Mouse (Mus musculus) right cerebral cortex, postnatal 36 days (tissue): Measurements from ENCODE around the gene Pidd1.
"Not testable (repeated sequence)": the region's sequence is repeated elsewhere in the genome, so short reads cannot be mapped to it uniquely, and the experiment has no call there.

Source experiments
- DNase-seq, 2 experiments: peaks; one replicate each; pipeline ENCODE4 v3.0.0; 2022; ENCODE audit warnings: low spot score in 2 of 2, mixed read lengths in 1 of 2

Gene Pidd1

DNA sequence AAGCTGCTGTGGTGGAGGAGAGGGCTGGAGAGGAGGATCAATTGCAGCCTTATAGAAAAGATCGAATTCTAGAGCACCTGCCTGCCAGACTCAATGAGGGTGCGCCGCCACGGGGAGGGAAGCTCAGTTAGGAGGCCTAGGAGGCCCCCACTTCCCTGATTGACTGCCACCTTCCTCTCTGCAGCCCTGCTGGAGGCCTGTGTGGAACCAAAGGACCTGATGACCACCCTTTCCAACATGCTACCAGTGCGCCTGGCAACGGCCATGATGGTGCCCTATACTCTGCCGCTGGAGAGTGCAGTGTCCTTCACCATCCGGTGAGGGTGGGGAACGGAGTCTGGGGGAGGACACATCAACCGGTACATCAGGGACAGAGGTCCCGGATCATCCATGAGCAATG is 14.8 kb upstream of the Pidd1 start:
- no peak for DNase-seq

DNA sequence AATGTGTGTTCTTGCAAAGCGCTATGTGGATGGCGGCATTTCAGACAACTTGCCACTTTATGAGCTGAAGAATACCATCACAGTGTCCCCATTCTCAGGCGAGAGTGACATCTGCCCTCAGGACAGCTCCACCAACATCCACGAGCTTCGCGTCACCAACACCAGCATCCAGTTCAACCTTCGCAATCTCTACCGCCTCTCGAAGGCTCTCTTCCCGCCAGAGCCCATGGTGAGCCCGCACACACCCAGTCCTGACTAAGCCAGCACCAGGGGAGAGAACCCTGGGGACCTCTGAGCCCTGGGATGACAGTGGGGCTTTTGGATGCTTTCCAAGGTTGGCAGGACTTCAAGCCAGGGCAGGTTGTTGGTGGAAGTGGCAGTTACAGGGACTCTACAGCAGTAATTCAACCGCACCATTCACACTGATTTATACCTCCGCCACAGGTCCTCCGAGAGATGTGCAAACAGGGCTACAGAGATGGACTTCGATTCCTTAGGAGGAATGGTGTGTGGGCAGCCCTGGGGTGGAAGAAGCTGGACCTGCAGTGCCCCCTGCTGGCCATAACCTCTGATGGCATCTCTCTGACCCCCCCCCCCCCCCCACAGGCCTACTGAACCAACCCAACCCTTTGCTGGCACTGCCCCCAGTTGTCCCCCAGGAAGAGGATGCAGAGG is 14.3 kb upstream of the Pidd1 start:
- no peak for DNase-seq

DNA sequence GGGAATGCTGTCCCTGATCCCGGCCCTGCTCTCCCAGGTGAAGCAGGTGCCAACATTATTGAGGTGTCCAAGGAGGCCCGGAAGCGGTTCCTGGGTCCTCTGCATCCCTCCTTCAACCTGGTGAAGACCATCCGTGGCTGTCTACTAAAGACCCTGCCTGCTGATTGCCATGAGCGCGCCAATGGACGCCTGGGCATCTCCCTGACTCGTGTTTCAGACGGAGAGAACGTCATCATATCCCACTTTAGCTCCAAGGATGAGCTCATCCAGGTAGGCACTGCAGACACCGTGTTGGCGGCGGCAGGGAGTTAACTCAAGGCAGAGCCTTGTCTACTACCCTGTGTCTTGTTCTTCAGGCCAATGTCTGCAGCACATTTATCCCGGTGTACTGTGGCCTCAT is 13.4 kb upstream of the Pidd1 start:
- DNase-seq: no peak

DNA sequence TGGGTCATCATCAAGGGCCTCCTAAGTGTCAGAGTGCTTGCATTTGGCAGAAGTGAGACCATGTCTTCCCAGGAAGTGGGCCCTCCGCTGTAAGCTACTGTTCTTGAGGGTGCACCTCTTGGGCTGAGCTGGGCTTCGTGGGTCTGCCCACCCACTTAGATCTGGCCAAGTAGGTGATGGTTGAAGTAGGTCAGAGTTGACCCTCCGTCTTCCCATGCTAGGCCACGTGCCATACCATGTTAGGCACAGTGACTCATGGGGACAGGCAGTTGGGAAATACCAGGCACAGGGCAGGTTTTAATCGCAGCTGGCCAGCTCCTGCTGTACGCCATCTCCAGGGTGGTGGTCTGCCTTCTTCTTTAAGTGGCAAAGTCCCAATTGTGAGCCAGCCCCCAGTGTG is 12.9 kb upstream of the Pidd1 start:
- DNase-seq: no peak

DNA sequence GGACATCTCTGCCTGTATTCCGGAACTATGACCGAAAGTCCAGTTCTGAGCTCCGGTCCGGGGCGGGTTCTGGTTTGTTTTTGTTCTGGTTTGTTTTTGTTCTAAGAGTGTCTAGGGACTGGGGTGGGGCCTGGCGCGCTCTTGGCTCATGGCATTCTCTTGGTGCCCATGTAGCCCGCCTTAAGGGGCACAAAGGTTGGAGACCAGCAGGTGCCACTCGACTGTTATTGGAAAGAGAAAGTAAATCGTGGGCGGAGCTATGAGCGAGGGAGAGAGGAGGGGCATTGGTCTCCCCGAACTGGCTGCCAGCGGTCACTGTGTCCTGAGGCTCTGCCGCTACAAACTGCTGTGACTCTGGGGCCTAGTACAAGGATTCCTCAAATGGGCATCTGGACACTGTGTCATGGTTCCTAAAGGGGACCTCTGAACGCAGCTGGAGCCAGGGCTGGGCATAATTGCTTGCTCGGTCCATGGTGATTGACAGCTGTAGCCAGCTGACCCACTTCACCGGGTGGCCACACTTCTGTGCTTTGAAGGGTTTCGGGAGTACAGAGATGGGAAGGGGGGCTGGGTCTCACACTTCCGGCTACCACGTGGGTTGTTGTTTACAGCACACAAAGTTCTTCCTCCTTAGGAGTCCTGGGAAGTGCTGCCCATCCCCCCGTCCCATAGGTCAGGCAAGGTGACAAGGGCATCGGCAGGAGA is 11.9 kb upstream of the Pidd1 start:
- no peak for DNase-seq

DNA sequence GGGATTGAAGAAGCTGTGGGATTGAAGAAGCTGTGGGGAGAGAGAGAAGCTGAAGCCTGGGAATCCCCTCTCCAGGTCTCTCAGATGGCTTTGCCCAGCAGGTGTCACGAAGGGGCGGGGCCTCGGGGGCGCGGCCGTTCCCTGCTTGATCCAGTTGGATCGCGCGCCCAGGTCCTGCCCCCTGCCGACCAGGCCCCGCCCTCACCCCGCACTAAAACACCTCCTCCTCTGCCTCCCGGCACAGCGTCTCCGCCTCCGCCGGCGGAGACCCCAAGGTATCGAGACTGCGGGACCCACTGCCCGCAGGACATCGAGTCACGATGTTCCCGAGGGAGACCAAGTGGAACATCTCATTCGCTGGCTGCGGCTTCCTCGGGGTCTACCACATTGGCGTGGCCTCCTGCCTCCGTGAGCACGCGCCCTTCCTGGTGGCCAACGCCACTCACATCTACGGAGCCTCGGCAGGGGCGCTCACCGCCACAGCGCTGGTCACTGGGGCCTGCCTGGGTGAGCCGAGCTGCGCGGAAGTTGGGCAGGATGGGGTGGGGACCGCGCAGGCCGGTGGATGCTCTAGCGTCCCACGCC is 11.2 kb upstream of the Pidd1 start, which contains the start of gene Pnpla2:
Gene Pnpla2, plus strand, starts transcription at position 232 of the 585 bp plus-strand sequence.
- DNase-seq: peak; percentile 87 to 89

DNA sequence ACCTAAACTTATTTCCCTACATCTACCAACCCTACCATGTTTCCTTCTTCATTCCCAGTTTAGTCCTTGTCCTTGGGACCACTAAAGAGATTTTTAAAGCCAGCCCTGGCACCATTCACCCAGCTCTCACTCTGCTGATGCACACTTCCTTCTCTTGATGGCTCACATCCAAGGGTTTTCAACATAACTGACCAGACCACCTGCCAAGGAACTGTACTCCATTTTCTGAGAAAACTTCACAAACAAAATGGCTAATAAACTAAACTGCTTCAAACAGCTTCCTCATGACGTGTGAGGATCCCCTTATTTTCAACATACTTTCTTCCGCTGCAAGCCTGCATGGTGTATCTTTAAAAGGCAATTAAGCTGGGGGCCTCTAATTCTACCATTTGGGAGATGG is 9.8 kb upstream of the Pidd1 start:
- DNase-seq: no peak

DNA sequence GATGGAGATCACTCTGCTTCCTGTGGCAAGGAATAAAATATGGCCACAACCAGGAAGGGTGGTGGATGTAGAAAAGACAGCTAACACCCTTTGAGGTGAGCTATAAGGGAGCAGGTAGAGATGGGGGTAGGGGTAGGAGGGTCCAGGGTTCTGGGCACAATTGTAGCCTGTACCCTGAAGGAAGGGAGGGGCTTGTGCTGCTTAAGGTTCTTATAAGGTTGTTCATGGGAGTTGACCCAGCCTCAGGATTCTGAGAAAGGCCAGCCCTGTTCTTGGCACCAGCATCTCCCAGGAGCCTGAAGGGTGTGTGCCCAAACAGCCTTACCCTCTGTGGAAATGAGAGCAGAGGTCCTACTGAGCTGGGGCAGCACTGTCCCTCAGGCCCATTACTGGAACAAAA is 8.1 kb upstream of the Pidd1 start:
- DNase-seq: no peak

DNA sequence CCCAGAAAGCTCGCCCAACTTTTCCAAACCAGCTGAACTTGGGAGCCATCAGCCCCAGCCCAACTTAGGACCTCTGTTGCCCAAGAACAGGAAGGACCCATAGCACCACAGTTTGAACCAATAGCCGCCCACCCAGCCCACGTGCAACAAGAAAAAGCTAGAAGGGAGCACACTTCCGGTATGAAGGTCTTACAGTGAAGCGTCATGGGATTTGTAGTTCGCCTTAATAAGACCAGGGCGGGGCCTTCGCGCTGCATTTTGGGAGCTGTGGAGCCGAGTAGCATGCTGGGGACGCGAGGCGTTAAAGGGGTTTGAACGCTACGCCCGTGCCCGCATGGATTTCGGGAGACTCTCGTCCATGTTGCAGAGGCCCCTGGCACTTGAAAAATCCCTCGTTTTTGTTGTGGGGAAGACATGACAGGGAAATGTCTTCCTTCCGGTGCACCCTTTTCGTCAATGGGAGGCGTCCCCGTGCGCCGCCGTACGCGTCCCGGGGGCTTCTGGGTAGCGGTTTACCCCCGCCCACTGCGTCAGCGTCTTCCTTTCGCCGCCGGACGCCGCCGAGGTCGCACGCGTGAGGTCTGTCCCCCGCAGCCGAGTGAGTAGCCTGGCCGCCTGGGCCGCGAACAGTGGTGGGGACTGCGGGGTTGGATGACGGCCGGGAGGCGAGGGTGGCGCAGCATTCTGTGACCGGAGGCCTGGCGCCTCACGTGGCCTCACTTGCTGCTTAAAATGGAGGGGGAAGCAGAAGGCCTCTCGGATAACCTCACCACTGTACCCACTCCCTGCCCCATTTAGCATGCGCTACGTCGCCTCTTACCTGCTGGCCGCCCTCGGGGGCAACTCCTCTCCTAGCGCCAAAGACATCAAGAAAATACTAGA is 3.5 kb upstream of the Pidd1 start, which contains the start of gene Rplp2:
Gene Rplp2, plus strand, starts transcription at position 261 of the 882 bp plus-strand sequence.
- peak; percentile 92 to 93 for DNase-seq

DNA sequence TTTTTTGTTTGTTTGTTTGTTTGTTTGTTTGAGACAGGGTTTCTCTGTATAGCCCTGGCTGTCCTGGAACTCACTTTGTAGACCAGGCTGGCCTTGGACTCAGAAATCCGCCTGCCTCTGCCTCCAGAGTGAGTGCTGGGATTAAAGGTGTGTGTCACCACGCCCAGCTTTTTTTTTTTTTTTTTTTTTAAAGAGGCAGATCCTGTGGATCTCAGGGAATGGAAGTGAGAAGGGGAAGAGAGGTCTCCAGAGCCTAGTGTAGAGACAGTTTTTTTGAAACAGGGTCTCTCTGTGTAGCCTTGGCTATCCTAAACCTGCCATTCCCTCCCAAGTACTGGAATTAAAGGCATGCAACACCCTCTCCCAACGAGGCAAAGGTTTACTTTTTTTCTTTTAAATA is 2.5 kb upstream of the Pidd1 start:
- DNase-seq: not testable (repeated sequence)

DNA sequence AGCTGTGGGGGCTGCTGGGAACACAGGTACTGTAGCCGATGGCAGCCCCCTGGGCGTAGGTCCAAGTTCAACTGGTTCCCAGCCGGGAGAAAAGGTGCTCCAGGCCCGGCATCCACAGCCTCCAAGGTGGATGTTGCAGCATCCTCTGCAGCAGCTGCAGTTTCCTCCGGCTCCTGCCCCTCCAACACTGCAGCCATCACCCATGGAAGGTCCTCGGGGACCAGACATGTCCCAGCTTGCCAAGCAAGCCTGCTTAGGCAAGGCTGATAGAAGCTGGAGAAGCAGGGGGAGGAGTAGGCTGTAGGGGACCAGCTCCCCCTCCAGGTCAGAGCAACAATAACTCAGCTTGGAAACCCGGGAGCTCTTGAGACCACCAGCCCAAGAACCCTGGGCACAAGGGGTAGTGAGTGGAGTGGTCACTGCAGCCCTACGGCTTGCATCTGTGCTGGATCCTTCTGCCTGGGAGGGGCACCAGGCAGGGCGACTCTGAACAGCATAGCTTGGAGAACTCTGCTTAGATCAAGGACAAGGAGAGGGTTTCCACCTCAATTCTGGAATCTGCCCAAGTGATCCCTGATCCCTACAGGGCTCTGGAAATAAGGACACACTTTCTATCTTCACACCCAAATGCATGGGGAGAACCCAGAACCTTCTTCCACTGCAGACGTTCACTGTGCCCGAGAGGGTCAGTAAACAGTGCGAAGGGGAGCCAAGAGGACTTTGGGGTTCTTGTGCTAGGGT is 574 bp downstream of the Pidd1 start:
- no peak for DNase-seq

DNA sequence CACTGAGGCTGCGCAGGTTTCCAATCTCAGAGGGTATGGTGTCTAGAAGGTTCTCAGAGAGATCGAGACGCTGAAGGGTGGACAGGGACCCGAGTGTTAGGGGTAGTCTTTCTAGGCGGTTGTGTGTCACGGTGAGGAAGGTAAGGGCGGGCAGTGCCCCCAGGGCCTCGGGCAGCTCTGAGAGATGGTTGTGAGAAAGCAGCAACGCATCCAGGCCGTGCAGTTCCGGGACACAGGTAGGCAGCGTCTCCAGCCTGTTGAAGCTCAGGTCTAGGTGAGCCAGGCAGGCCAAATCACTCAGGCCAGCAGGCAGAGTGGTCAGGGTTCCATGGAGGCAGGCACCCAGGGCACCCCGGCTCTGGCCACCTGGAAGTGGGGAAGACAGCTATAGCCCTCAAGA is 1.6 kb downstream of the Pidd1 start:
- DNase-seq: no peak

DNA sequence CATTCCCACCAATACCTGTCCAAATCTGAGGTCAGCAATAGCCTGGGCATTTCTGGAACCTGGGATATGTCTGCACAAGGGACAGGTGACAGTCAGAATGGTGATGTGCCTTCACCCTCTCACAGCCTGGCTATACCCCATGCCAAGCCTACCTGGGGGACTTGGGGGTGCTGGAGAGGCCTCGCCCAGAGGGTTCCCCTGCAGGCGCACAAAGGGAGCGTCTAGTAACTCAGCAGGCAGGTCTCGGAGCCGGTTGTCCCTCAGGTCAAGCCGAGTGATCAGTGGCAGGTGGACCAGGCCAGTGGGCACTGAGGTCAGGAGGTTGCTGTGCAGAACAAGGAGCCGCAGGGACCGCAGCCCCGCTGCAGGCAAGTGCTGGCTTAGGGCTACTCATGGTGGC is 2.4 kb downstream of the Pidd1 start:
- no peak for DNase-seq

DNA sequence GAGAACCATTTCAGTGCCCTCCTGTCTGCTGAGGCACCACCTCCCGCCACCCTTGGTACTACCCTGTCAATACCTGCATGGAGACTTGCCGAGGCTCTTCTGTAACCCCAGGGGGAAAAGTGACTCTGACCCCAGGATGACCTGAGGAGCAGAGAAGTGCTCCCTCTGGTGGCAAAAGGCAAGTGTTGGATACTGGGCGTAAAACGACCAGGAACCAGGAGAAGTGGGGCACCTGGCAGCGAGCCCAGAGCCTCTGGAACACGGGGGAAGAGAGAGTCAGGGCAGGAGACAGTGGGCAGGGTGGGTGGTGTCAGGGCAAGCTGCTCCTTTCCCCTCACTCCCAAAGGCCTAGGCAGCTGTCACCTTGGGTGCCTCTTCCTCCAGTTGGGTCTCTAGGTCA is 3.2 kb downstream of the Pidd1 start:
- no peak for DNase-seq

DNA sequence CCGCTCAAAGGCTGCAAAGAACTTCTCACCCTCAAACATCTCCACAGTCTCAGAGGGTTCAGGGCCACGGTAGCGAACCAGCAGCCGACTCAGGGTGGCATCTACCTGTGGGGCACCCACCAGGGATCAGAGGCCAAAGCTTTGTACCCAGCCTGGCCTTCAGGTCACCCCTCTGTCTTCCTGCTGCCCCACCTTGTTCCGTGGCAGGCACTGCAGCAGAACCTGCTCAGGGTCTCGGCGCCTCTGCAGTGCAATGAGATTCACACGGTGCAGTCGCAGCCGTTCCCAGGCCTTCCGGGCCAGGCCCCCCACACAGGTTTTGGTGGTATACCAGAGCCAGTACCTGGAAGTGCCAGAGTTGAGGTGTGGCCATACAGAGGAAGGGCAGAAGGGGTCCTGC is 4.0 kb downstream of the Pidd1 start:
- no peak for DNase-seq

DNA sequence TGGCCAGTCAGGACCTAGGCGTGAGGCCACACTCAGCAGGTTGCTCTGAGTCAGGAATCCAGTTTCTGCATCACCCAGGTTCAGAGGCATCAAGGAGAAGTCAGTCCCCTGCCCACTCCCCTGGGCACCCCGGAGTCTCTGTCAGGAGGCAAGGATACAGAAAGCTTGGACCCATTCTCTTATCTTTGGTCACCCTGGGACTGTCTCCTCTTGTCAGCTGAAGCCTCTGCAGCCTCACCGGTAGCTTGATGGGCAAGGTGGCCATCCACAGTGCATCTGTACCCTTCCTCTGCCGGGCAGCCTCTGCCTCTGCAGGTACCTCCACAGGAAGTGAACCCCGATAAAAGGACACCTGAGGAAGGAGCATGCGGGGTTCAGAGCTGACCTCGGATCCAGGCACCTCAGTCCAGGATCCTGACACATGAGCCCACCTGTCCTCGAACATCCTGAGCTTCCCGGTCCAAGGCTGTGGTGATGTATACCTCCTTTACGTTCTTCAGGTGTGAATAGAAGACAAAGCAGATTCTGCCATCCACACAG is 4.6 kb downstream of the Pidd1 start:
- DNase-seq: no peak

DNA sequence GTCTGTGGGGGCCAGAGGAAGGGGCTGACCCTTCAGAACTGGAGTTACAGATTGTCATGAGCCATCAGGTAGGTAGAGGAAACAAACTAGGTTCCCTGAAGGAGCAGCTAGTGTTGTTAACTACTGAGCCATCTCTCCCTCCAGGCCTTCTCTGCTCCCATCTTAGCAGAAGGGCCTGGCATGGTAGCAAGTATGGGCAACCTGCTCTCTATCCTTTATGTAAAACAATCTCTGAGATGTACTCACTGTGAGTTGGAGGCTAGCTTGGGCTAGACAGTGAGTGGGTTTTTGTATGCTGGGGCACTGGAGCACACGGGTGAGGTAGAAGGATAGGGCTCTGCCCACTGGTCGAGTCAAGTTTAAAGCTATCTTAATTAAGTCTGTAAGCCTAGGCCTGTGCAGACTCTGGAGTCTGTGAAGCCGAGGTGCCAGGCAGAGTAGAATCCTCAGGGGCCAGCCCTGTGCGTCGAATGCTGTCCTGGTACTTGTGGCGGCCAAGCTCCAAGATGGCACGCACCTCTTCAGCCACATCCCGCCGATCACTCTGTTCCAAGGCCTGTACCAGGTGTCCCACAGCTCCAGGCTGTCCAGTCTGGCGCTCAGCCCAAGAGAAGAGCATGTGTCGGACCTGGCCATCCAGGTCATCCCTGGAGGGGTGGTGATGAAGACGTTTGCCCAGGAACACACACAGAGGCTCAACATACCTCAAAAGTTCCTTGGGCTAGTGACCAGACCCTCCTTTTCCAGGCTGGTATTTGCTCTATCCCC is 5.4 kb downstream of the Pidd1 start:
- no peak for DNase-seq

DNA sequence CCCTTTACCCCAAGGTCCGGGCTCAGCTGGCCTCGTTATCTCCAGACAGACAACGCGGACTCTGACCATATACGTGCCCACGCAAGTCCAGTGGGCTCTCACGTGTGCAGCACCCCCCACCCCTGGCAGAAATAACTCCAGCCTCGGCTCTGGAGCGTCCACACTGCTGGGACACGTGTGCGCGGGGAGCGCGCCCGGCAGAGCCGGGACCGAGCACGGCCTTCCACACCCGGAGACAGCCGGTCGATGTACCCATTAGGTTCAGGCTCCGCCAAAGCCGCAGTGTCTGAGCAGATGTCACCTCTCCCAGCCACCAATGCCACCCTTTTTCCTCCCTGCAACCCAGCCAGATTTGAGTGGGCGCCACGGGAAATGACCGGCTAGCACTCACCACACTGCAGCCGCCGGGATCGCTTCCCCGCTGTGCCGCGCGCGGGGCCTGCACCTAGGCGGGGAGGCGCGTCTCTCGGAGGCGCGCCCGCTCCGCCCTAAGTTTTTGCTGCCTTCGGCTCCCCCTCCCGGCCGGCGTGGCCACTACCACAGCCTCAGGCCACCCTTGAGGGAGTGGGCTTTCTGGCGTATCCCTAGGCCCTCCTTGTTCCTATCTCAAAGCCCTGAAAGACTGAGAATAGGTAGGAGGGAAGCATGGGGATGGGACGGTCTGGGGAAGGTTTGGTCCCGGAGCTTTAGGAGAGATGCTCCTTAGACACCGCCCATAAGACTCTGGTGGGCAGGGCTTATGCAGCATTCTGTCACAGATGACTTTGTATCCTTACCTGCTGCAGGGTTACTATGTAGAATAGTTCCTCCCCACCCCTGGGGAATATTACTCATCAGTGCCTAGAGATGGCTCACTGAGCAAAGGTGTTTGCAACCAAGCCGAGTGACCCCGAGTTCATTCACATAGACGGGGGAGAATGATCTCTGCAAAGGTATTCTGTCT is 6.4 kb downstream of the Pidd1 start, which contains the start of gene Slc25a22:
Gene Slc25a22, minus strand, starts transcription at position 715 of the 943 bp plus-strand sequence.
- peak; percentile 75 to 78 for DNase-seq

DNA sequence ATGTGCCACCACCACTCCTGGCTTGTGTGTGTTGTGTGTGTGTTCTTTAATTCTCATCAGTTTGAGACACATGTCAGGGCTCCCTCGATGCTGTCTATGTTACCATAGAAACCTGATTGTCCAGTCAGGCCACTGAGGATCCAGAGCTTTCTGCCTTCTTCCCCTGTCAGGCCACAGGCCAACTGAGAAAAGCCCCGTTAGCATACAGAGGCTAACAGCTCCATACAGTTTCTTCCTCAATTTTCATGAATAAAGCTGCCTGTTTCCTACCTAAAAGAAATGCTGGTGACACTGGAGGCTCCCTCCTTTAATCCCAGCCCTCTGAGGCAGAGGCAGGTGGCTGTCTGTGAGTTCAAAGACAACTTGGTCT is 7.3 kb downstream of the Pidd1 start:
- DNase-seq: no peak
